Mouse (Mus musculus): ENCODE data around the gene Keap1.
"Not testable (repeated sequence)": the region's sequence is repeated elsewhere in the genome, so short reads cannot be mapped to it uniquely, and the experiment has no call there.

GRCm38 (mm10) chr9:21223490-21223889 is 15.7 kb downstream of the Keap1 start:
- not testable (repeated sequence) for TF ChIP-seq CTCF, EP300 (IDR thresholded peaks at IDR 0.05; ENCODE audit: low read depth)
